Mouse (Mus musculus) limb, embryonic 15.5 days (tissue): ENCODE data around the gene Asprv1. TPM values are rescaled to one million over a fixed set of nuclear protein-coding genes. Genes with fewer than 3 reads are reported as not detected.

ENCODE experiments used
- ATAC-seq: fragments of 200-750 bp; cut with Nextera tagmentation; 2 replicates; pipeline ENCODE4 v1.8.0; 2017; ENCODE audit warnings: low read depth, moderate TSS enrichment; ENCODE audit not compliant: insufficient number of reproducible peaks, low FRiP score, low TSS enrichment
- H3K27ac ChIP-seq: fragments of 300-500 bp; sonication (generic); 2 replicates; pipeline ENCODE4 v1.5.1; 2015; ENCODE audit warnings: moderate library complexity, mild to moderate bottlenecking, inconsistent platforms
- H3K27me3 ChIP-seq: fragments of 300-500 bp; sonication (generic); 2 replicates; pipeline ENCODE4 v1.6.1; 2015; ENCODE audit warnings: inconsistent platforms
- H3K36me3 ChIP-seq: fragments of 300-500 bp; sonication (generic); 2 replicates; pipeline ENCODE4 v1.6.1; 2015; ENCODE audit warnings: inconsistent platforms
- H3K4me1 ChIP-seq: fragments of 300-500 bp; sonication (generic); 2 replicates; pipeline ENCODE4 v1.6.1; 2015; ENCODE audit warnings: inconsistent platforms
- H3K4me2 ChIP-seq: fragments of 300-500 bp; sonication (generic); 2 replicates; pipeline ENCODE4 v1.6.1; 2015; ENCODE audit warnings: mild to moderate bottlenecking, inconsistent platforms
- H3K4me3 ChIP-seq: fragments of 300-500 bp; sonication (generic); 2 replicates; pipeline ENCODE4 v1.5.1; 2015; ENCODE audit warnings: mild to moderate bottlenecking, inconsistent platforms
- H3K9ac ChIP-seq: fragments of 300-500 bp; sonication (generic); 2 replicates; pipeline ENCODE4 v1.6.1; 2015; ENCODE audit warnings: inconsistent platforms
- H3K9me3 ChIP-seq: fragments of 300-500 bp; sonication (generic); 2 replicates; pipeline ENCODE4 v1.6.1; 2016; ENCODE audit warnings: inconsistent platforms
- WGBS: fragments of 180-500 bp; shearing (Covaris S2); methylation state at CpG from one replicate; pipeline ENCODE4 v1.1.7; 2015; 5-methylcytosine and 5-hydroxymethylcytosine counted together
- polyA plus RNA-seq: library from polyadenylated mRNA; unstranded; fragments of >200 nt; fragmentation: Nextera tagmentation; extraction: Ambion mirVana; gene quantifications from 2 replicates; pipeline ENCODE4 v1.2.1, GENCODE M21; 2015

Asprv1 gene
- 610 and 666 TPM in 2 replicates for polyA plus RNA-seq

- Histone ChIP-seq H3K9me3 (no peaks in the 10 kb centered on the region), H3K27me3 (peaks cover 7% of the 10 kb centered on the region; the same call in 1 of the 2 replicates), H3K27ac (no peak within 1 kb of the TSS), H3K4me2 (no peak within 1 kb of the TSS), H3K4me1 (peaks cover 27% of the 10 kb centered on the region), H3K9ac (no peak within 1 kb of the TSS), H3K4me3 (peak within 1 kb of the TSS; percentile 16), H3K36me3 (no peaks in the 10 kb centered on the region)
- ATAC-seq = peak; percentile 26; the same call in 1 of the 2 replicates
- 53% methylated on average over 10 of the region's 10 CpGs for WGBS
These were observed at the start of gene Asprv1 for GRCm38 (mm10) chr6:86627946-86628345. Asprv1 (plus strand) TSS chr6:86628164.

- peak overlapping the region; percentile 40; the same call in 1 of the 2 replicates for H3K27ac ChIP-seq
- WGBS = 65% methylated on average over 2 of the region's 2 CpGs
- ATAC-seq = no peak
These were observed 49.6 kb upstream of the Asprv1 start for GRCm38 (mm10) chr6:86578396-86578795.

GRCm38 (mm10) chr6:86579066-86579784, 48.7 kb upstream of the Asprv1 start:
- Histone ChIP-seq H3K4me1 (peaks cover 24% of the 10 kb centered on the region), H3K9ac (no peak overlapping the region), H3K36me3 (no peaks in the 10 kb centered on the region), H3K27ac (0 out of 2 replicates have a peak overlapping the region, but pooled peaks have one; percentile 7), H3K27me3 (no peaks in the 10 kb centered on the region), H3K4me3 (no peak overlapping the region), H3K9me3 (no peaks in the 10 kb centered on the region), H3K4me2 (no peak overlapping the region)
- no peak for ATAC-seq
- WGBS = 50% methylated on average over 2 of the region's 2 CpGs

More at GRCm38 (mm10) chr6:86578396-86578795, 49.6 kb upstream of the Asprv1 start:
- Histone ChIP-seq H3K4me2 (no peak overlapping the region), H3K9ac (no peak overlapping the region), H3K27me3 (no peaks in the 10 kb centered on the region), H3K9me3 (no peaks in the 10 kb centered on the region), H3K4me1 (peaks cover 19% of the 10 kb centered on the region), H3K4me3 (no peak overlapping the region), H3K36me3 (no peaks in the 10 kb centered on the region)

GRCm38 (mm10) chr6:86579926-86580325, 48.0 kb upstream of the Asprv1 start:
- no peaks in the 10 kb centered on the region for H3K36me3 ChIP-seq
- 85% methylated on average over 3 of the region's 3 CpGs for WGBS
- H3K27me3 ChIP-seq = no peaks in the 10 kb centered on the region
- no peak overlapping the region for H3K4me2 ChIP-seq
- H3K4me1 ChIP-seq = peaks cover 31% of the 10 kb centered on the region
- H3K9me3 ChIP-seq = no peaks in the 10 kb centered on the region
- no peak overlapping the region for H3K27ac ChIP-seq
- no peak overlapping the region for H3K4me3 ChIP-seq
- no peak overlapping the region for H3K9ac ChIP-seq
- ATAC-seq = no peak

GRCm38 (mm10) chr6:86583141-86583540, 44.8 kb upstream of the Asprv1 start:
- Histone ChIP-seq H3K9me3 (no peaks in the 10 kb centered on the region), H3K27ac (no peak overlapping the region)
- no peak for ATAC-seq

GRCm38 (mm10) chr6:86583601-86584215, 44.3 kb upstream of the Asprv1 start:
- peak overlapping the region; percentile 87 for H3K27ac ChIP-seq
- ATAC-seq = no peak

More at GRCm38 (mm10) chr6:86583141-86583540, 44.8 kb upstream of the Asprv1 start:
- H3K4me3 ChIP-seq = no peak overlapping the region
- H3K36me3 ChIP-seq = no peaks in the 10 kb centered on the region
- WGBS = 92% methylated on average over 3 of the region's 3 CpGs
- H3K4me2 ChIP-seq = no peak overlapping the region
- H3K4me1 ChIP-seq = peaks cover 41% of the 10 kb centered on the region
- H3K27me3 ChIP-seq = no peaks in the 10 kb centered on the region
- H3K9ac ChIP-seq = no peak overlapping the region

GRCm38 (mm10) chr6:86584296-86585015, 43.5 kb upstream of the Asprv1 start:
- WGBS = 30% methylated on average over 14 of the region's 14 CpGs
- Histone ChIP-seq H3K27ac (peak overlapping the region; percentile 87), H3K4me2 (peak overlapping the region; percentile 45), H3K9ac (0 out of 2 replicates have a peak overlapping the region, but pooled peaks have one; percentile 4), H3K27me3 (no peaks in the 10 kb centered on the region), H3K9me3 (no peaks in the 10 kb centered on the region), H3K36me3 (no peaks in the 10 kb centered on the region), H3K4me3 (peak overlapping the region; percentile 29), H3K4me1 (peaks cover 32% of the 10 kb centered on the region)
- no peak for ATAC-seq

More at GRCm38 (mm10) chr6:86583601-86584215, 44.3 kb upstream of the Asprv1 start:
- H3K9ac ChIP-seq = no peak overlapping the region
- no peaks in the 10 kb centered on the region for H3K36me3 ChIP-seq
- H3K4me2 ChIP-seq = no peak overlapping the region
- H3K4me3 ChIP-seq = no peak overlapping the region
- H3K27me3 ChIP-seq = no peaks in the 10 kb centered on the region
- 73% methylated on average over 8 of the region's 8 CpGs for WGBS
- H3K4me1 ChIP-seq = peaks cover 37% of the 10 kb centered on the region
- H3K9me3 ChIP-seq = no peaks in the 10 kb centered on the region

GRCm38 (mm10) chr6:86585070-86585600, 42.8 kb upstream of the Asprv1 start:
- no peaks in the 10 kb centered on the region for H3K36me3 ChIP-seq
- H3K9ac ChIP-seq = 0 out of 2 replicates have a peak overlapping the region, but pooled peaks have one; percentile 4
- WGBS = 4% methylated on average over 16 of the region's 16 CpGs
- peaks cover 30% of the 10 kb centered on the region for H3K4me1 ChIP-seq
- peak overlapping the region; percentile 87 for H3K27ac ChIP-seq
- ATAC-seq = peak; percentile 85
- H3K9me3 ChIP-seq = no peaks in the 10 kb centered on the region
- no peaks in the 10 kb centered on the region for H3K27me3 ChIP-seq
- H3K4me3 ChIP-seq = peak overlapping the region; percentile 29
- H3K4me2 ChIP-seq = peak overlapping the region; percentile 45

- no peak overlapping the region for H3K4me2 ChIP-seq
- H3K36me3 ChIP-seq = no peaks in the 10 kb centered on the region
- peaks cover 25% of the 10 kb centered on the region for H3K4me1 ChIP-seq
- WGBS = 67% methylated on average over 5 of the region's 5 CpGs
- no peak overlapping the region for H3K4me3 ChIP-seq
- H3K27me3 ChIP-seq = no peaks in the 10 kb centered on the region
- no peaks in the 10 kb centered on the region for H3K9me3 ChIP-seq
- peak overlapping the region; percentile 87 for H3K27ac ChIP-seq
- no peak overlapping the region for H3K9ac ChIP-seq
- ATAC-seq = no peak
These were observed 41.9 kb upstream of the Asprv1 start for GRCm38 (mm10) chr6:86586070-86586469.

GRCm38 (mm10) chr6:86588429-86588828, 39.5 kb upstream of the Asprv1 start:
- Histone ChIP-seq H3K36me3 (no peaks in the 10 kb centered on the region), H3K9ac (no peak overlapping the region), H3K27me3 (no peaks in the 10 kb centered on the region), H3K4me1 (peaks cover 25% of the 10 kb centered on the region), H3K4me3 (no peak overlapping the region), H3K4me2 (no peak overlapping the region), H3K27ac (no peak overlapping the region), H3K9me3 (no peaks in the 10 kb centered on the region)
- 59% methylated on average over 6 of the region's 7 CpGs for WGBS
- no peak for ATAC-seq

- H3K4me3 ChIP-seq = no peak overlapping the region
- H3K9me3 ChIP-seq = no peaks in the 10 kb centered on the region
- H3K4me2 ChIP-seq = no peak overlapping the region
- 81% methylated on average over 10 of the region's 10 CpGs for WGBS
- no peak overlapping the region for H3K9ac ChIP-seq
- H3K27me3 ChIP-seq = 0 out of 2 replicates have a peak, but pooled peaks cover 3% of the 10 kb centered on the region
- H3K36me3 ChIP-seq = no peaks in the 10 kb centered on the region
- no peaks in the 10 kb centered on the region for H3K4me1 ChIP-seq
- no peak overlapping the region for H3K27ac ChIP-seq
- ATAC-seq = no peak
These were observed 34.6 kb upstream of the Asprv1 start for GRCm38 (mm10) chr6:86593146-86593897.
